Mouse (Mus musculus): Measurements from ENCODE around the gene Atp6v0a1. TPM values are rescaled to one million over a fixed set of nuclear protein-coding genes. Genes with fewer than 3 reads are reported as not detected.

Atp6v0a1 gene
- polyA plus RNA-seq, 1 experiment from 2014 or later, result 30.2 TPM

GRCm38 (mm10) chr11:101070987-101071386, 61.7 kb downstream of the Atp6v0a1 start:
- H3K27ac ChIP-seq, result no peak overlapping the region
- H3K4me3 ChIP-seq, result peak overlapping the region; percentile 70
- no peak for DNase-seq (ENCODE audit: low spot score)
- no peaks in the 10 kb centered on the region for H3K36me3 ChIP-seq
- H3K4me1 ChIP-seq, result peaks cover 16% of the 10 kb centered on the region
- H3K27me3 ChIP-seq (ENCODE audit: low read depth, poor library complexity, severe bottlenecking), result peaks cover 56% of the 10 kb centered on the region
- WGBS, result 77% methylated on average over 6 of the region's 6 CpGs
- no peaks in the 10 kb centered on the region for H3K9me3 ChIP-seq (replicated peaks)

- Histone ChIP-seq H3K36me3 (no peaks in the 10 kb centered on the region), H3K27me3 (ENCODE audit: low read depth, poor library complexity, severe bottlenecking) (peaks cover 62% of the 10 kb centered on the region), H3K4me1 (peaks cover 11% of the 10 kb centered on the region), H3K4me3 (0 out of 2 replicates have a peak overlapping the region, but pooled peaks have one; percentile 2), H3K27ac (no peak overlapping the region), H3K9me3 (replicated peaks) (no peaks in the 10 kb centered on the region)
- WGBS, result 72% methylated on average over 14 of the region's 14 CpGs
- DNase-seq (ENCODE audit: low spot score), result no peak
Observed at GRCm38 (mm10) chr11:101071810-101072428, 62.7 kb downstream of the Atp6v0a1 start.

- Histone ChIP-seq H3K27ac (no peak within 1 kb of the TSS), H3K9me3 (replicated peaks) (no peaks in the 10 kb centered on the region), H3K27me3 (ENCODE audit: low read depth, poor library complexity, severe bottlenecking) (peaks cover 67% of the 10 kb centered on the region), H3K4me3 (no peak within 1 kb of the TSS), H3K4me1 (peaks cover 13% of the 10 kb centered on the region), H3K36me3 (no peaks in the 10 kb centered on the region)
- whole genome bisulfite sequencing, result 67% methylated on average over 9 of the region's 9 CpGs
- no peak for DNase-seq (ENCODE audit: low spot score)
Observed at GRCm38 (mm10) chr11:101078121-101078520, 68.9 kb downstream of the Atp6v0a1 start, which contains the start of gene Hsd17b1. TSS of gene Hsd17b1 (plus strand) at chr11:101078411.

- Histone ChIP-seq H3K36me3 (peaks cover 6% of the 10 kb centered on the region), H3K27me3 (ENCODE audit: low read depth, poor library complexity, severe bottlenecking) (peaks cover 62% of the 10 kb centered on the region), H3K4me3 (peak overlapping the region; percentile 28), H3K4me1 (peaks cover 22% of the 10 kb centered on the region), H3K9me3 (replicated peaks) (no peaks in the 10 kb centered on the region), H3K27ac (0 out of 2 replicates have a peak overlapping the region, but pooled peaks have one; percentile 19)
- DNase-seq (ENCODE audit: low spot score), result no peak
- 1% methylated on average over 27 of the region's 27 CpGs for WGBS
Observed at GRCm38 (mm10) chr11:101079746-101080145, 70.5 kb downstream of the Atp6v0a1 start.

GRCm38 (mm10) chr11:101080421-101080820, 71.2 kb downstream of the Atp6v0a1 start:
- Histone ChIP-seq H3K36me3 (peaks cover 13% of the 10 kb centered on the region), H3K27ac (no peak overlapping the region), H3K27me3 (ENCODE audit: low read depth, poor library complexity, severe bottlenecking) (peaks cover 62% of the 10 kb centered on the region), H3K4me3 (no peak overlapping the region), H3K4me1 (peaks cover 22% of the 10 kb centered on the region), H3K9me3 (replicated peaks) (no peaks in the 10 kb centered on the region)
- WGBS, result 70% methylated on average over 5 of the region's 5 CpGs
- no peak for DNase-seq (ENCODE audit: low spot score)

GRCm38 (mm10) chr11:101081659-101082058, 72.4 kb downstream of the Atp6v0a1 start:
- H3K27ac ChIP-seq, result peak overlapping the region; percentile 53; the same call in 1 of the 2 replicates
- DNase-seq (ENCODE audit: low spot score), result no peak
- WGBS, result 8% methylated on average over 10 of the region's 10 CpGs
- H3K4me1 ChIP-seq, result peaks cover 32% of the 10 kb centered on the region
- H3K9me3 ChIP-seq (replicated peaks), result no peaks in the 10 kb centered on the region
- H3K4me3 ChIP-seq, result peak overlapping the region; percentile 66
- H3K36me3 ChIP-seq, result peaks cover 22% of the 10 kb centered on the region
- peaks cover 53% of the 10 kb centered on the region for H3K27me3 ChIP-seq (ENCODE audit: low read depth, poor library complexity, severe bottlenecking)

GRCm38 (mm10) chr11:101082208-101083082, 73.2 kb downstream of the Atp6v0a1 start, which contains the start of gene Coasy:
TSS of gene Coasy (plus strand) at chr11:101082565.
- H3K4me3 ChIP-seq, result peak within 1 kb of the TSS; percentile 66
- H3K36me3 ChIP-seq, result peaks cover 22% of the 10 kb centered on the region
- H3K4me1 ChIP-seq, result peaks cover 36% of the 10 kb centered on the region
- under 1% methylated on average over 51 of the region's 51 CpGs for WGBS
- H3K27ac ChIP-seq, result peak within 1 kb of the TSS; percentile 87
- peak; percentile 95 for DNase-seq (ENCODE audit: low spot score)
- no peaks in the 10 kb centered on the region for H3K9me3 ChIP-seq (replicated peaks)
- peaks cover 45% of the 10 kb centered on the region for H3K27me3 ChIP-seq (ENCODE audit: low read depth, poor library complexity, severe bottlenecking)

GRCm38 (mm10) chr11:101083083-101083697, 73.9 kb downstream of the Atp6v0a1 start:
- Histone ChIP-seq H3K36me3 (peaks cover 22% of the 10 kb centered on the region), H3K4me1 (peaks cover 43% of the 10 kb centered on the region), H3K27ac (peak overlapping the region; percentile 87), H3K9me3 (replicated peaks) (no peaks in the 10 kb centered on the region), H3K4me3 (peak overlapping the region; percentile 66), H3K27me3 (ENCODE audit: low read depth, poor library complexity, severe bottlenecking) (peaks cover 38% of the 10 kb centered on the region)
- DNase-seq (ENCODE audit: low spot score), result no peak
- 42% methylated on average over 19 of the region's 19 CpGs for WGBS

GRCm38 (mm10) chr11:101084246-101084645, 75.0 kb downstream of the Atp6v0a1 start:
- H3K27me3 ChIP-seq (ENCODE audit: low read depth, poor library complexity, severe bottlenecking), result peaks cover 27% of the 10 kb centered on the region
- no peaks in the 10 kb centered on the region for H3K9me3 ChIP-seq (replicated peaks)
- peaks cover 49% of the 10 kb centered on the region for H3K4me1 ChIP-seq
- H3K36me3 ChIP-seq, result peaks cover 31% of the 10 kb centered on the region
- H3K27ac ChIP-seq, result no peak overlapping the region
- 83% methylated on average over 14 of the region's 14 CpGs for WGBS
- DNase-seq (ENCODE audit: low spot score), result no peak
- no peak overlapping the region for H3K4me3 ChIP-seq

- Histone ChIP-seq H3K36me3 (peaks cover 36% of the 10 kb centered on the region), H3K27me3 (ENCODE audit: low read depth, poor library complexity, severe bottlenecking) (peaks cover 21% of the 10 kb centered on the region), H3K27ac (no peak overlapping the region), H3K9me3 (replicated peaks) (no peaks in the 10 kb centered on the region), H3K4me1 (peaks cover 45% of the 10 kb centered on the region), H3K4me3 (no peak overlapping the region)
- DNase-seq (ENCODE audit: low spot score), result no peak
- WGBS, result 92% methylated on average over 12 of the region's 12 CpGs
Observed at GRCm38 (mm10) chr11:101084811-101085210, 75.6 kb downstream of the Atp6v0a1 start.

GRCm38 (mm10) chr11:101085617-101086322, 76.5 kb downstream of the Atp6v0a1 start:
- no peaks in the 10 kb centered on the region for H3K9me3 ChIP-seq (replicated peaks)
- H3K27me3 ChIP-seq (ENCODE audit: low read depth, poor library complexity, severe bottlenecking), result peaks cover 12% of the 10 kb centered on the region
- H3K4me3 ChIP-seq, result 0 out of 2 replicates have a peak overlapping the region, but pooled peaks have one; percentile 84
- no peak for DNase-seq (ENCODE audit: low spot score)
- H3K36me3 ChIP-seq, result peaks cover 46% of the 10 kb centered on the region
- peaks cover 44% of the 10 kb centered on the region for H3K4me1 ChIP-seq
- H3K27ac ChIP-seq, result no peak overlapping the region
- WGBS, result 95% methylated on average over 18 of the region's 18 CpGs

- no peaks in the 10 kb centered on the region for H3K9me3 ChIP-seq (replicated peaks)
- H3K27me3 ChIP-seq (ENCODE audit: low read depth, poor library complexity, severe bottlenecking), result peaks cover 6% of the 10 kb centered on the region
- DNase-seq (ENCODE audit: low spot score), result no peak
- peaks cover 44% of the 10 kb centered on the region for H3K4me1 ChIP-seq
- peaks cover 51% of the 10 kb centered on the region for H3K36me3 ChIP-seq
- peak overlapping the region; percentile 84; the same call in 1 of the 2 replicates for H3K27ac ChIP-seq
- 84% methylated on average over 6 of the region's 6 CpGs for WGBS
- H3K4me3 ChIP-seq, result peak overlapping the region; percentile 84
Observed at GRCm38 (mm10) chr11:101086323-101086674, 77.0 kb downstream of the Atp6v0a1 start.

All from limb, embryonic 10.5 days (tissue).